Mouse (Mus musculus) cerebellum, adult 2 months (tissue): ENCODE data around the gene Crybb2. TPM values are rescaled to one million over a fixed set of nuclear protein-coding genes. Genes with fewer than 3 reads are reported as not detected.
A peak's percentile ranks its signal among the peaks of the same experiment; 100 is the strongest.

Source experiments
- DNase-seq, 2 experiments: peaks; one replicate each; pipeline ENCODE4 v3.0.0; 2021
- H3K27ac ChIP-seq: fragments of 200-500 bp; 2 replicates; pipeline ENCODE4 v1.5.1; 2012; ENCODE audit warnings: low read length, control low read depth, inconsistent platforms; ENCODE audit not compliant: insufficient read depth
- H3K27me3 ChIP-seq: fragments of 200-500 bp; 2 replicates; pipeline ENCODE4 v1.6.1; 2012; ENCODE audit warnings: inconsistent platforms, mild to moderate bottlenecking, low read length, moderate library complexity; ENCODE audit not compliant: control insufficient read depth, insufficient read depth
- H3K4me1 ChIP-seq: fragments of 200-500 bp; 2 replicates; pipeline ENCODE4 v1.6.1; 2011; ENCODE audit warnings: low read length; ENCODE audit not compliant: control insufficient read depth, insufficient read depth
- H3K4me3 ChIP-seq: fragments of 200-500 bp; replicated peaks from 2 replicates; pipeline ENCODE3; 2011; ENCODE audit warnings: mild to moderate bottlenecking, low read depth, low read length, control low read depth; ENCODE audit not compliant: insufficient read depth
- CTCF ChIP-seq: fragments of 200-500 bp; IDR thresholded peaks from 2 replicates; pipeline ENCODE4 v1.5.1; 2011; ENCODE audit warnings: low read depth, mild to moderate bottlenecking, control low read depth, low read length, moderate library complexity, borderline replicate concordance; ENCODE audit not compliant: insufficient read depth
- POLR2A ChIP-seq: fragments of 200-500 bp; IDR thresholded peaks from 2 replicates; pipeline ENCODE4 v1.6.1; 2011; ENCODE audit warnings: low read length, control low read depth, borderline replicate concordance; ENCODE audit not compliant: insufficient read depth
- WGBS: fragments of 180-500 bp; shearing (Covaris S2); methylation state at CpG from one replicate; pipeline ENCODE4 v1.1.7; 2018; 5-methylcytosine and 5-hydroxymethylcytosine counted together
- polyA plus RNA-seq: library from polyadenylated mRNA; depleted of rRNA; stranded (reverse); fragments of >200 nt; gene quantifications from 2 replicates; pipeline ENCODE4 v1.2.3, GENCODE M21; 2012

The Crybb2 gene
- polyA plus RNA-seq, 1 experiment: not detected

GRCm38 (mm10) chr5:113087465-113087864 lies 17.5 kb upstream of the Crybb2 start:
- TF ChIP-seq CTCF: no peak
- TF ChIP-seq POLR2A: no peak
- no peak overlapping the region for H3K27ac ChIP-seq
- no peak overlapping the region for H3K4me3 ChIP-seq
- H3K4me1 ChIP-seq: peaks cover 16% of the 10 kb centered on the region
- DNase-seq: no peak
- no peaks in the 10 kb centered on the region for H3K27me3 ChIP-seq
- 96% methylated on average over 2 of the region's 2 CpGs for WGBS

DNA sequence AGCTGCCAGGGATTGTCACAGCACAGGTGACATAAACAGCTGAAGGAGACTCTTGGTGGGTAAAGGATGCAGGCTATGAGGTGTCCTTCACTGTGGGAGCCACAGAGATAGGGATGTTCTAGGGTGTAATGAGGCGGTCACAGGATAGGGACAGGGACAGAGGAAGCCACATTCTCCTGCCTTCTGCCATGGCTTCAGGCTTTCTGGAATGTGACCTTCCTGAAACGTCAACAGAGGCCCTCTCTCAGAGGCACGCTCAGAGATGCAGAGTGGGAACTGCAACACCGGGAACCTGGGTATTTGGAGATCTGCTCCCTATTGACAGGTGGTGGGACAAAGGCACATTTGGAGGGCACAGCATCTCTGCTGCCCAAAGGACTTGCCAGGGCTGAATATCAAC lies 17.1 kb upstream of the Crybb2 start:
- DNase-seq: peak in 1 of 2 experiments; percentile 32
- Histone ChIP-seq H3K27ac (peak overlapping the region; percentile 26; the same call in 1 of the 2 replicates), H3K4me3 (no peak overlapping the region), H3K4me1 (peaks cover 18% of the 10 kb centered on the region), H3K27me3 (no peaks in the 10 kb centered on the region)
- WGBS: 37% methylated on average over 4 of the region's 4 CpGs
- TF ChIP-seq CTCF: no peak
- TF ChIP-seq POLR2A: no peak

- Histone ChIP-seq H3K4me3 (no peak overlapping the region), H3K27me3 (no peaks in the 10 kb centered on the region), H3K4me1 (peaks cover 24% of the 10 kb centered on the region), H3K27ac (no peak overlapping the region)
- TF ChIP-seq POLR2A (no peak), CTCF (no peak)
- 26% methylated on average over 12 of the region's 12 CpGs for WGBS
- DNase-seq: peak; percentile 58 to 69
Observed at GRCm38 (mm10) chr5:113086439-113086838, 16.5 kb upstream of the Crybb2 start.

- TF ChIP-seq CTCF (no peak), POLR2A (no peak)
- no peak overlapping the region for H3K4me3 ChIP-seq
- no peak overlapping the region for H3K27ac ChIP-seq
- 46% methylated on average over 2 of the region's 2 CpGs for WGBS
- H3K27me3 ChIP-seq: no peaks in the 10 kb centered on the region
- H3K4me1 ChIP-seq: peaks cover 29% of the 10 kb centered on the region
- no peak for DNase-seq
Observed at GRCm38 (mm10) chr5:113085931-113086330, 16.0 kb upstream of the Crybb2 start.

DNA sequence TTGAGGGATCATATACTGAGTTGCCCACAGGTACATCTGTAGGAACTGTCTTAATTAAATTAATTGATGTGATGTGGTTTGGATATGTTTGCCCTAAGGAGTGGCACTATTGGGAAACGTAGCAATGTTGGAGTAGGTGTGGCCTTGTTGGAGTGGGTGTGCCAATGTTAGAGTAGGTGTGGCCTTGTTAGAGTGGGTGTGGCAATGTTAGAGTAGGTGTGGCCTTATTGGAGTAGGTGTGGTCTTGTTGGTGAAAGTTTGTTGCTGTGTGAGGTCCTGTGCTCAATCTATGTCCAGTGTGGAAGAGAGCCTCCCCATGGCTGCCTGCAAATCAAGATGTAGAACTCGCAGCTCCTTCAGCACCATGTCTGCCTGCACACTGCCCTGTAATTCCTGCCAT lies 14.4 kb upstream of the Crybb2 start:
- TF ChIP-seq CTCF (no peak), POLR2A (no peak)
- DNase-seq: no peak
- 91% methylated on average over 2 of the region's 2 CpGs for WGBS
- H3K27me3 ChIP-seq: no peaks in the 10 kb centered on the region
- H3K27ac ChIP-seq: no peak overlapping the region
- peaks cover 39% of the 10 kb centered on the region for H3K4me1 ChIP-seq
- H3K4me3 ChIP-seq: no peak overlapping the region

DNA sequence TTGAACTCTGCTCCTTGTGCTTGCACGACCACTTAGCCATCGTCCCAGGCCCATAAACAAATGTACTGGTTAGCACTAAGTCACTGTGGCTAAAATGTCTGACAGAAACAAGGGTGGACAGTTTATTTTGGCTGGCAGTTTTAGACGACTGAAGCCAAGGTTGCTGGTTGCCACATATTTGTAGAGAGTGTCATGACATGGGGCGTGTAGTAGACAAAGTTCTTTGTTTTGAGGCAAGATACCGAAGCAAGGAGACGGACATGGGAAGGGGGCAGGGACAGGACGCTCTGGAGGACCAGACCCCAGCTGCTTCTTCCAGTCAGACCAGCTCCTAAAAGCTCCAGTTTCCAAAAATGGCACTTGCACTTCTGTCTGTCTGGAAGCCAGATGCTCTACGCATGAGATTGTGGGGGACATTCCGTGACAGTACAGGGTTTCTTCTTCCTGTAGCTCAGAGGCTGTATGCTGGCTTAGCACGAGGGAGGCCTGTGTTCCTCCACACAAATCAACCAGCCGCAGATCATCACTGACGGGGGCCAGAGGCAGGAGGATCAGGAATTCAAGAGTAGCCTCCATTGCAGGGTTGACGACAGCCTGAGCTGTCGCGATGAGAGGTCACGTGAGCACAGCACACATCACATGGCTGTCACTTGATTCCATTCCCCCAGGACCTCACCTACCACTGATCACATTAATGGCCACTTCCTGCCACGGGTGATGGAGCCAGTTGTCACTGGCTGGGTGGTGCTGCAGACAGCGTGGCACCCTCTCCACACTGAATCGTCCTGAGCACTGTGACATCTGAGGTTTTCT lies 12.6 kb upstream of the Crybb2 start:
- peaks cover 39% of the 10 kb centered on the region for H3K4me1 ChIP-seq
- H3K4me3 ChIP-seq: no peak overlapping the region
- 0 out of 2 replicates have a peak overlapping the region, but pooled peaks have one; percentile 15 for H3K27ac ChIP-seq
- no peak for DNase-seq
- 85% methylated on average over 19 of the region's 19 CpGs for WGBS
- TF ChIP-seq CTCF: no peak
- no peak for TF ChIP-seq POLR2A
- H3K27me3 ChIP-seq: no peaks in the 10 kb centered on the region

- peak; percentile 87 to 93 for DNase-seq
- WGBS: 4% methylated on average over 8 of the region's 8 CpGs
- no peak for TF ChIP-seq CTCF
- TF ChIP-seq POLR2A: no peak
- Histone ChIP-seq H3K4me3 (no peak within 1 kb of the TSS), H3K4me1 (peaks cover 32% of the 10 kb centered on the region), H3K27me3 (no peaks in the 10 kb centered on the region), H3K27ac (peak within 1 kb of the TSS; percentile 15; the same call in 1 of the 2 replicates)
Observed at GRCm38 (mm10) chr5:113081439-113081838, 11.5 kb upstream of the Crybb2 start, which contains the start of gene Crybb3. TSS of gene Crybb3 (minus strand) at chr5:113081584.

GRCm38 (mm10) chr5:113081020-113081419 lies 11.1 kb upstream of the Crybb2 start:
- H3K27me3 ChIP-seq: no peaks in the 10 kb centered on the region
- H3K4me1 ChIP-seq: peaks cover 30% of the 10 kb centered on the region
- no peak overlapping the region for H3K27ac ChIP-seq
- 66% methylated on average over 9 of the region's 9 CpGs for WGBS
- H3K4me3 ChIP-seq: no peak overlapping the region
- TF ChIP-seq POLR2A (no peak), CTCF (no peak)
- no peak for DNase-seq
